ENCODE assay signal across 19 mouse cellular contexts in the genomic region with DNA sequence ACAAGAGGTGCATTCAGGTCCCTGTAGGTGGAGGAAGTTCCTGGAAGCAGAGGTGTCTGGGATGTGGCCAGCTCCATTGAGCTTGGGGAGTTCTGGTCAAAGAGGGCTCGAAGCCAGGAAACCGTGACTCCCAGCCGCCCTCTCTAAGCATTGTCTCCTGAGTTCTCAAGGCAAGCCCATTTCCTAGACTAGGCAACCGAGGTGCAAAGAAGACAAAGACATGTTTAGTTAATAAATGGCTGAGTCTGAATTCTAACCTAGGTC. TPM values are rescaled to one million over a fixed set of nuclear protein-coding genes. Genes with fewer than 3 reads are reported as not detected.
"Had no signal": no experiment of that assay in that cellular context is flagged by ENCODE, and none has a peak within 500 bp of the region (broad histone marks: within the 10 kb centered on the region; RNA-seq: fewer than 3 reads in every experiment).

No protein-coding gene starts in this region.

- H3K9ac ChIP-seq: liver, embryonic 13.5 days; liver, postnatal 0 days; lung, embryonic 15.5 days; midbrain, embryonic 12.5 days; neural tube, embryonic 12.5 days; stomach, embryonic 15.5 days had no signal

- H3K9me3 ChIP-seq: liver, embryonic 13.5 days; lung, embryonic 15.5 days; midbrain, embryonic 12.5 days; neural tube, embryonic 12.5 days; stomach, embryonic 15.5 days had no signal

- H3K4me2 ChIP-seq: liver, embryonic 13.5 days; lung, embryonic 15.5 days; midbrain, embryonic 12.5 days had no signal

- H3K27ac ChIP-seq: kidney, postnatal 0 days; liver, embryonic 13.5 days; lung, embryonic 15.5 days; macrophage; midbrain, embryonic 12.5 days; neural tube, embryonic 12.5 days; stomach, embryonic 15.5 days had no signal

- H3K36me3 ChIP-seq: liver, embryonic 13.5 days; lung, embryonic 15.5 days; midbrain, embryonic 12.5 days; neural tube, embryonic 12.5 days; stomach, embryonic 15.5 days had no signal

- ATAC-seq: liver, postnatal 0 days; midbrain, embryonic 16.5 days had no signal

- DNase-seq: kidney, adult 8-10 months; kidney, postnatal 36 days; layer of hippocampus, adult 9-11 months; left cerebral cortex, postnatal 4 days; liver; liver, embryonic 13.5 days; liver, postnatal 0 days; lung, postnatal 14 days; right cerebral cortex, postnatal 14 days; thymus, adult 2 months had no signal

- H3K4me3 ChIP-seq: liver, embryonic 13.5 days; lung, embryonic 15.5 days; midbrain, embryonic 12.5 days; neural tube, embryonic 12.5 days; stomach, embryonic 15.5 days had no signal

- H3K27me3 ChIP-seq: stomach, embryonic 15.5 days had no signal

RNA-seq across cellular contexts. Expression of a gene that starts 3.0 kb away (rescaled TPM):
- total RNA-seq: megakaryocyte-erythroid progenitor cell, adult 5-6 weeks had no signal

RNA-seq across cellular contexts. Expression of a gene that starts 34.0 kb away (rescaled TPM):
- total RNA-seq: neutrophil, adult 5-6 weeks had no signal
